Mouse (Mus musculus): ENCODE results near the gene Vmn1r198. TPM values are rescaled to one million over a fixed set of nuclear protein-coding genes. Genes with fewer than 3 reads are reported as not detected.
"Not testable (repeated sequence)": the region's sequence is repeated elsewhere in the genome, so short reads cannot be mapped to it uniquely, and the experiment has no call there.

Gene Vmn1r198
- polyA plus RNA-seq (2014; fragmentation: Nextera tagmentation; extraction: Ambion mirVana), result not detected in 2 replicates

GRCm38 (mm10) chr13:22350064-22350463 lies at the start of gene Vmn1r198:
Gene Vmn1r198, plus strand, starts transcription at chr13:22350364.
- H3K4me3 ChIP-seq (ENCODE audit: low read depth, low read length), result no peak within 1 kb of the TSS
- no peaks in the 10 kb centered on the region for H3K4me1 ChIP-seq (ENCODE audit: control insufficient read depth, insufficient read depth, low read length)
- no peaks in the 10 kb centered on the region for H3K27me3 ChIP-seq (ENCODE audit: control insufficient read depth, insufficient read depth, low read length)
- H3K9ac ChIP-seq (ENCODE audit: low read depth, low read length), result no peak within 1 kb of the TSS
- H3K4me2 ChIP-seq, result no peak within 1 kb of the TSS
- no peak within 1 kb of the TSS for H3K27ac ChIP-seq (ENCODE audit: low read depth, low read length)
- ATAC-seq (replicated peaks; ENCODE audit: insufficient number of reproducible peaks, low FRiP score, low TSS enrichment), result no peak
- H3K9me3 ChIP-seq (replicated peaks; ENCODE audit: control insufficient read depth, low read length), result no peaks in the 10 kb centered on the region
- WGBS (ENCODE audit: insufficient replicate concordance), result 30% methylated on average over 1 of the region's 1 CpGs
- no peaks in the 10 kb centered on the region for H3K36me3 ChIP-seq (ENCODE audit: control insufficient read depth, insufficient read depth, low read length)

GRCm38 (mm10) chr13:22308075-22308474 lies 42.1 kb upstream of the Vmn1r198 start:
- H3K9me3 ChIP-seq (replicated peaks; ENCODE audit: control insufficient read depth, low read length); H3K27ac ChIP-seq (ENCODE audit: low read depth, low read length); H3K36me3 ChIP-seq (ENCODE audit: control insufficient read depth, insufficient read depth, low read length); H3K4me1 ChIP-seq (ENCODE audit: control insufficient read depth, insufficient read depth, low read length); H3K4me3 ChIP-seq (ENCODE audit: low read depth, low read length); H3K4me2 ChIP-seq; ATAC-seq (replicated peaks; ENCODE audit: insufficient number of reproducible peaks, low FRiP score, low TSS enrichment); H3K9ac ChIP-seq (ENCODE audit: low read depth, low read length); H3K27me3 ChIP-seq (ENCODE audit: control insufficient read depth, insufficient read depth, low read length): not testable (repeated sequence)
- WGBS (ENCODE audit: insufficient replicate concordance), result 83% methylated on average over 5 of the region's 5 CpGs

GRCm38 (mm10) chr13:22315361-22315760 lies 34.8 kb upstream of the Vmn1r198 start:
- 70% methylated on average over 2 of the region's 2 CpGs for WGBS (ENCODE audit: insufficient replicate concordance)
- ATAC-seq (replicated peaks; ENCODE audit: insufficient number of reproducible peaks, low FRiP score, low TSS enrichment), result no peak
- no peaks in the 10 kb centered on the region for H3K27me3 ChIP-seq (ENCODE audit: control insufficient read depth, insufficient read depth, low read length)

GRCm38 (mm10) chr13:22317366-22317765 lies 32.8 kb upstream of the Vmn1r198 start:
- Histone ChIP-seq H3K36me3 (ENCODE audit: control insufficient read depth, insufficient read depth, low read length) (no peaks in the 10 kb centered on the region), H3K4me2 (no peak overlapping the region), H3K27me3 (ENCODE audit: control insufficient read depth, insufficient read depth, low read length) (no peaks in the 10 kb centered on the region), H3K9me3 (replicated peaks; ENCODE audit: control insufficient read depth, low read length) (no peaks in the 10 kb centered on the region; the same call in 1 of the 2 replicates), H3K4me1 (ENCODE audit: control insufficient read depth, insufficient read depth, low read length) (no peaks in the 10 kb centered on the region), H3K4me3 (ENCODE audit: low read depth, low read length) (no peak overlapping the region), H3K27ac (ENCODE audit: low read depth, low read length) (no peak overlapping the region), H3K9ac (ENCODE audit: low read depth, low read length) (no peak overlapping the region)
- no peak for ATAC-seq (replicated peaks; ENCODE audit: insufficient number of reproducible peaks, low FRiP score, low TSS enrichment)
- WGBS (ENCODE audit: insufficient replicate concordance), result 71% methylated on average over 2 of the region's 2 CpGs

More at GRCm38 (mm10) chr13:22315361-22315760, 34.8 kb upstream of the Vmn1r198 start:
- no peaks in the 10 kb centered on the region for H3K4me1 ChIP-seq (ENCODE audit: control insufficient read depth, insufficient read depth, low read length)
- H3K9me3 ChIP-seq (replicated peaks; ENCODE audit: control insufficient read depth, low read length), result no peaks in the 10 kb centered on the region; the same call in 1 of the 2 replicates
- no peak overlapping the region for H3K27ac ChIP-seq (ENCODE audit: low read depth, low read length)
- no peaks in the 10 kb centered on the region for H3K36me3 ChIP-seq (ENCODE audit: control insufficient read depth, insufficient read depth, low read length)
- H3K4me3 ChIP-seq (ENCODE audit: low read depth, low read length), result no peak overlapping the region
- H3K9ac ChIP-seq (ENCODE audit: low read depth, low read length), result no peak overlapping the region
- no peak overlapping the region for H3K4me2 ChIP-seq

- Histone ChIP-seq H3K9ac (ENCODE audit: low read depth, low read length) (no peak overlapping the region), H3K27ac (ENCODE audit: low read depth, low read length) (no peak overlapping the region), H3K4me3 (ENCODE audit: low read depth, low read length) (no peak overlapping the region), H3K4me1 (ENCODE audit: control insufficient read depth, insufficient read depth, low read length) (no peaks in the 10 kb centered on the region), H3K36me3 (ENCODE audit: control insufficient read depth, insufficient read depth, low read length) (no peaks in the 10 kb centered on the region), H3K27me3 (ENCODE audit: control insufficient read depth, insufficient read depth, low read length) (no peaks in the 10 kb centered on the region), H3K4me2 (no peak overlapping the region), H3K9me3 (replicated peaks; ENCODE audit: control insufficient read depth, low read length) (no peaks in the 10 kb centered on the region)
- ATAC-seq (replicated peaks; ENCODE audit: insufficient number of reproducible peaks, low FRiP score, low TSS enrichment), result no peak
These were observed 30.1 kb upstream of the Vmn1r198 start for GRCm38 (mm10) chr13:22320091-22320490.

- Histone ChIP-seq H3K27me3 (ENCODE audit: control insufficient read depth, insufficient read depth, low read length) (no peaks in the 10 kb centered on the region), H3K4me3 (ENCODE audit: low read depth, low read length) (no peak within 1 kb of the TSS), H3K27ac (ENCODE audit: low read depth, low read length) (no peak within 1 kb of the TSS), H3K4me1 (ENCODE audit: control insufficient read depth, insufficient read depth, low read length) (no peaks in the 10 kb centered on the region), H3K36me3 (ENCODE audit: control insufficient read depth, insufficient read depth, low read length) (no peaks in the 10 kb centered on the region), H3K9me3 (replicated peaks; ENCODE audit: control insufficient read depth, low read length) (no peaks in the 10 kb centered on the region), H3K9ac (ENCODE audit: low read depth, low read length) (no peak within 1 kb of the TSS), H3K4me2 (no peak within 1 kb of the TSS)
- no peak for ATAC-seq (replicated peaks; ENCODE audit: insufficient number of reproducible peaks, low FRiP score, low TSS enrichment)
These were observed 25.9 kb upstream of the Vmn1r198 start, which contains the start of gene Vmn1r197 for GRCm38 (mm10) chr13:22324289-22324688. Gene Vmn1r197, plus strand, starts transcription at chr13:22324589.

- H3K4me2 ChIP-seq, result no peak overlapping the region
- H3K36me3 ChIP-seq (ENCODE audit: control insufficient read depth, insufficient read depth, low read length), result no peaks in the 10 kb centered on the region
- no peak for ATAC-seq (replicated peaks; ENCODE audit: insufficient number of reproducible peaks, low FRiP score, low TSS enrichment)
- H3K27me3 ChIP-seq (ENCODE audit: control insufficient read depth, insufficient read depth, low read length), result no peaks in the 10 kb centered on the region
- no peak overlapping the region for H3K9ac ChIP-seq (ENCODE audit: low read depth, low read length)
- H3K27ac ChIP-seq (ENCODE audit: low read depth, low read length), result no peak overlapping the region
- no peaks in the 10 kb centered on the region for H3K4me1 ChIP-seq (ENCODE audit: control insufficient read depth, insufficient read depth, low read length)
- 55% methylated on average over 2 of the region's 2 CpGs for WGBS (ENCODE audit: insufficient replicate concordance)
- no peak overlapping the region for H3K4me3 ChIP-seq (ENCODE audit: low read depth, low read length)
- no peaks in the 10 kb centered on the region for H3K9me3 ChIP-seq (replicated peaks; ENCODE audit: control insufficient read depth, low read length)
These were observed 16.9 kb upstream of the Vmn1r198 start for GRCm38 (mm10) chr13:22333269-22333668.

GRCm38 (mm10) chr13:22335565-22335964 lies 14.6 kb upstream of the Vmn1r198 start:
- ATAC-seq (replicated peaks; ENCODE audit: insufficient number of reproducible peaks, low FRiP score, low TSS enrichment), result no peak
- H3K27ac ChIP-seq (ENCODE audit: low read depth, low read length), result no peak overlapping the region
- 89% methylated on average over 1 of the region's 1 CpGs for WGBS (ENCODE audit: insufficient replicate concordance)
- H3K9me3 ChIP-seq (replicated peaks; ENCODE audit: control insufficient read depth, low read length), result no peaks in the 10 kb centered on the region
- H3K36me3 ChIP-seq (ENCODE audit: control insufficient read depth, insufficient read depth, low read length), result no peaks in the 10 kb centered on the region
- H3K9ac ChIP-seq (ENCODE audit: low read depth, low read length), result no peak overlapping the region
- no peak overlapping the region for H3K4me3 ChIP-seq (ENCODE audit: low read depth, low read length)
- H3K4me2 ChIP-seq, result no peak overlapping the region
- no peaks in the 10 kb centered on the region for H3K27me3 ChIP-seq (ENCODE audit: control insufficient read depth, insufficient read depth, low read length)
- no peaks in the 10 kb centered on the region for H3K4me1 ChIP-seq (ENCODE audit: control insufficient read depth, insufficient read depth, low read length)

GRCm38 (mm10) chr13:22350813-22351212 lies 649 bp downstream of the Vmn1r198 start:
- H3K9ac ChIP-seq (ENCODE audit: low read depth, low read length), result no peak overlapping the region
- 77% methylated on average over 1 of the region's 1 CpGs for WGBS (ENCODE audit: insufficient replicate concordance)
- no peaks in the 10 kb centered on the region for H3K27me3 ChIP-seq (ENCODE audit: control insufficient read depth, insufficient read depth, low read length)
- no peak overlapping the region for H3K27ac ChIP-seq (ENCODE audit: low read depth, low read length)
- no peaks in the 10 kb centered on the region for H3K4me1 ChIP-seq (ENCODE audit: control insufficient read depth, insufficient read depth, low read length)
- no peak overlapping the region for H3K4me2 ChIP-seq
- no peaks in the 10 kb centered on the region for H3K9me3 ChIP-seq (replicated peaks; ENCODE audit: control insufficient read depth, low read length)
- no peak overlapping the region for H3K4me3 ChIP-seq (ENCODE audit: low read depth, low read length)
- no peaks in the 10 kb centered on the region for H3K36me3 ChIP-seq (ENCODE audit: control insufficient read depth, insufficient read depth, low read length)
- no peak for ATAC-seq (replicated peaks; ENCODE audit: insufficient number of reproducible peaks, low FRiP score, low TSS enrichment)
